Mouse (Mus musculus) mouse trophoblast stem cell (cell line): ENCODE data around the gene Irf3.
"Not testable (repeated sequence)": the region's sequence is repeated elsewhere in the genome, so short reads cannot be mapped to it uniquely, and the experiment has no call there.

Experiments
- in situ Hi-C, 2 experiments: fragments of 300-500 bp; cut with MseI, MboI; formaldehyde crosslinking; loops; 2 replicates in 1 of 2; 3 replicates in 1 of 2; pipeline ENCODE4 v1.15.1; 2025

The Irf3 gene

DNA sequence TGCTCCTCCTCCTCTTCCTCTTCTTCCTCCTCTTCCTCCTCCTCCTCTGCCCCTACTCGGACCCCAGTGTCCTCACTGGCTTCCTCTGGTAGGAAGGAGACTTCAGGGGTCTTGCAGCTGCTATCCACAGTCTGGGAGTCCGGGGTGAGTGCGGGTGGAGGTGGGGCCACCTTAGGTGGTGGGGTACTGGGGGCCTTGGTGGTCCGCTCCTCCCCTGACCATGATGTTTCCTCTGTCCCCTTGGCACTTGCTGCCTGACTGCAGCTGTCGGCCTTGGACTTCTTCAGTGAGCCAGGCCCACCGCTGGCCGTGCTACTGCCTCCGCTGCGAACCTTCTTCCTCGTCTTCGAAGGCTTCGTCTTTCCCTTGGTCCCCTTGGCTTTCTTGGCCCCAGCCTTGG is 9.1 kb downstream of the Irf3 start:
- in situ Hi-C loops: no loop called here

DNA sequence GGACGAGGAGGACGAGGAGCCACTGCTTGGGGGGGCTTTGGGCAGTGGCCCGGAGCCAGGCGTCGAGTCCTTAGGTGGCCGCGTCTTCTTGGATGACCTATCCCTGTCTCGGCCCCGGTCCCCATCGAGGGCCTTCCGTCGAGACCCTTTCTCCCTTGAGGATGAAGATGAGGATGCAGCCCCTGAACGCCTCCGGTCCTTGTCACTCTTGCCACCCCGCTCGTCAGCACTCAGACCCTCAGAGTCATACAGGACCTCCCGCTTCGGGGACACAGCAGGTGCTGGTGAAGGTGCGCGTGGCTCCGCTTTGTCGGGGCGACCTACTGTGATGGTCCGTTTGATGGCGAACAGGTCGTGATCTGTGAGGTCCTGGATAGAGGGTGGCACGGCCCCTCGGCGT is 9.7 kb downstream of the Irf3 start:
- in situ Hi-C loops: no loop called here

DNA sequence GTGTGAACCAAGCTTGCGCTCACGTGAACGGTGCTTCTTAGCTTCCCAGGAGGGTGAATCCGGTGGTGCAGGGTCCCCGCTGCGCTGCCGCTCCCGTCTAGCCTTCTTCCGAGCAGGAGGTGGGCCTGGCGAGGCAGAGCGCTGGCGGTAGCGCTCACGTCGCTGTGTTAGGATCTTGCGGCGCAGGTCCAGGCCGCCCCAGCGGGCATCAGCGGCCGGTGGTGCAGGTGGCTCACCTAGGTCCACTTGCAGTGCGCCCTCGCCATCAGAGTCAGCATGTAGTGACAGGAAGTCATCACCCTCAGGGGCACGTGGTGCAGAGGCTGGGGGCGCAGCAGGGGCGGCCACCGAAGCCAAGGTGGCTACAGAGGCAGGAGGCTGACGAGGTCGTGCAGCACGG is 10.4 kb downstream of the Irf3 start:
- in situ Hi-C loops: no loop called here

DNA sequence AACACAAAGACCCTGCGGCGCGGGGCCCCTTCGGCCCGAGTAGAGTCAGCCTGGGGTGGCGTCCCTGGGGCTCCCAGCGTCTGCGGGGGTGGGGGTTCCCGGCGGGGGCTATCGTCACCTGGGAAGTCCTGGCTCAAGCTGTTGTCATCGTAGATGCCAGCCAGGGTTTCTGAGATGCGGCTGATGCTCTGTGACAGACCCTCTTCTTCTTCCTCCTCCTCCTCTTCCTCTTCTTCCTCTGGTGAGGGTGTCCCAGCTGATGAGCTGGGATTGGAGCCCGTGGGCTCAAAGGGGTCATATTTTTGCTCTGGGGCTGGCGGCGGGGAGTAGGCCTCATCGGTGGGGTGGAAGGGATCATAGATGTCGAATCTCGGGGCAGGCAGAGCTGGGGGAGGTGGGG is 11.0 kb downstream of the Irf3 start:
- in situ Hi-C loops: no loop called here

DNA sequence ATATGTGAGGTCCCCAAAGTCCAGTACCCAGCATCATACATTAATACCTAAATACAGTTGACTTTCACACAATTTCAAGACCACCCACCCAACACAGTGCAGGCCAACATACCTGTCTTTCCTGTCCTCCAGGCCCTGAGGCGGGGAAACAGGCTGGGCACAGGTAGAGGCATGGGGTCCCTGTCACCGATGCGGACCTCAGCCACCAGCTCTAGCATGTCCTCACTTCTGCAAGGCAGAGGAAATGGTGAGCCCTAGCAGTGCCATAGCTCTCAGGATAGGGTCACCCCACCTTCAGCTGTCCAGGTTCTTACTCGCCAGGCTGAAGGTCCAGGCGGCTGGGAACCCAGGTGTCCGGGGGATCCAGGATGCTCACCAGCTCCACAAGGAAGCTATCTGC is 14.6 kb downstream of the Irf3 start:
- in situ Hi-C loops: no loop called here

DNA sequence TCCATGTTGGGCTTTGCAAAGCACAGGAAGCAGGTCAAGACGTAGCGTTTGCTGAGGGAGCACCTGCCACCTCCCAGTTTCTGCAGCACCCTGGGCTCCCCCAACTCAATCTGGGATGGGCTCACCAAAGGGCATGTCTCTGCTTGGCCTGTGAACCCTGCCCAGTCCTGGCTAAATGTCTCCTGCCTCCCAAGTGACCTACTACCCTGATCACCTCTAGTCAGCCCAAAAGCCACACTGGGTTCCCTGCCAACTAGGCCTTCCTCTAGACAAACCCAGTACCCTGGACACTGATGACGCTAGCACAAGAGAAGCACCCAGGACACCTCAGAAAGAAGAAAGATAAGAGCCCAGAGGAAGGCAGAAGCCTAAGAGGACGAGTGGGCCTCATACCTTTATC is 15.4 kb downstream of the Irf3 start:
- in situ Hi-C loops: no loop called here

DNA sequence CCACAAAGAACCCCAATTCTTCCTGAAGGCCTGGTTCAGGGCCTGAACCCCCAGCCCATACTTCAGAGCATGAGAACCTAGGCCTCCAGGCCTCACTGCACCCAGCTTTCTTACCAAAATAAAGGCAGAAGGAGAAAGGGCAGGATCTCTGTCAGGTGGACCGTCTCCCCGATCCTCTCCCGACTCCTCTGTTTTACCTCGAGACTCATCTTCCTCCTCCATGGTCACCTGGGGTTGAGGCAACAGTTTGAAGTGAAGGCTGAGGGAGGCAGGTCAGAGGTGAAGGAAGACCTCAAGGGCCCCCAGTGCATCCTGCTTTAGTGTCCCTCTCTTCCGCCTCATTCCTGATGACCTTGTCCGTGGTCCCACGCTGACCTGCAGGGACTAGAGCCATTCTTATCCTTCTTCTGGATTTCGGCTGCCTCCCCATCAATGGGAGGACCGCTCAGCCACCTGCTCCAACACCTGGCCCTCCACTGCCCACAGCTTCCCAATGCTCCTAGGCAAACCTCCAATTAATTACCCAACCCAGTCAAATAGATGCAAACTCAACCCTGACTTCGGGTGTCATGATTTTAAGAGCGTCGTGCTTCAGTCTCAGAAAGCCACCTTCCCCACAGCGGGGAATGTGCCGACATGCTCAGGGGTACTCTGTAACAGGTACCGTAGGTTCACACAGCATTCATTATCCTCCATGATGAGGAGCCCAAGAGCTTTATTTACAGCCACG is 16.1 kb downstream of the Irf3 start:
- in situ Hi-C loops: no loop called here

DNA sequence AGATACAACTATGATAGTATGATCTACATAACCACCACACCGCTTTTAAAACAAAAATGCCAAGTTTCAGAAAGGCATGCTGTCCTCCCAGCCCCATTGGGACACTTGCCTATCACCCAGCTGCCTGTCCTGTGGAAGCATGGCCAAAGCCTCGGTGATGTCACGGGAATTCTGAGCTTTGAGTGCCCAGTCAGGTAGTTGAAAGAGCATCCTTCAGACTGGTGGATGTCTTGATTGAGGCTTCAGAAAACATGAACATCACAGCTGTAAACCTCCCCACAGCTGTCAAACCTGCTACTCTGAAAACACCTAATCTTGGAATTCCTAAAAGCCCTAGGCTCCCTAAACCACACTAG is 16.6 kb downstream of the Irf3 start:
- in situ Hi-C loops: no loop called here

DNA sequence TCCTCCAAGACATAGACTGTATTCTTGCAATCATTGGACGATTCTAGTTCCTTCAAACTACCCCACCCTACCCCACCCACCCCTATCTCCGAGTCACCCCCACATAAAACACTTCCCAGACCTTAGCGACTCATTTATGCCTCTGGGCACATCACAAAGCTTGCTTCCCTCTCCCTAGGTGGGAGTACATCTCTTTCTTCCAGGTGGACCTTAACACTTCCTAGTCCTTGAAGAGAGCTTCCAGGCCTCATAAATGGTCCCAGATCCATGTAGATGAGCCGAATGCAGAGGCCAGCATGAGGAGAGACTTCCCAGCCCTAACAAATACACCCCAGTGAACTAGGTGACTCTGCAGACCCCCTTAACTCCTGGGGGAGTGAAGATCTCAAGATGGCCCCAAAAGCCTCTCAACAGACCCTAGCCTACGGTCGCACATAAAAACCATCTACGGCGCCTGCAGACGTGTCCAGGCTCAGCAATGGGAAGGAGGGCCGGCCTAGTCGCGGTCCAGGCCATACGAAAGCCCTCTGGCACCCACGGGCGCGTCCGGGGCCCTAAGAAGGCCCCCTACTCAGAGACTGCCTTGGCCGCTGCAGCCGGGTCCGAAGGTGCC is 18.0 kb downstream of the Irf3 start:
- in situ Hi-C loops: no loop called here

DNA sequence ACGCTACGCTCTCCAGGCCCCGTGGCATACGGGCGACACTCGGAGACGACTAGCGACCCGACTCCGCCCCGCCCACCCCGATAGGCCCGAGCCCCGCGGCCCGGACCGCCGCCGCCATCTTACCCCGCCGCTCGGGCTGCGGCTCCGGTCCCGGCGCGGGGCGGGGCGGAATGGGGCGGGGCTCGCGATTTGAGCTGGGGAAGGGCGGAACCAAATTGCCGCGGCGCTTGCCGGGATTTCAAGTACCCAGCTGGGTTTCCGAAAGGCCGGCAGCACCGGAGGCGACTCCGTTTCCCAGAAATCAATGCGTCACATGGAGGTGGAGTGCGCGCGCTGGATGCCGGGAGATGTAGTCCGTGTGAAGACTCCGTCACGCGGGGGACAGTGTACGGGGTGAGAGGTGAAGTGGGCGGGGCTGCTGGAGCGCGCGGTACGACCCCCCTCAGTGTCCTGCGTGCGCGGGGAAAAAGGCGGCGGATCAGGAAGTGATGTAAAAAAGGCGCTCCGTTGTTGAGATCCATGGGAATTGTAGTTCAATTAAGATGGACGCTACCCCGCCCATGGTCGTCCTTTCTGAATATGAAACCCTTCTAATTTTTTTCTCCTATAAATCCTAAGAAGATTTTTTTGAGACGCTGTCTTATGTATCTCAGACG is 18.6 kb downstream of the Irf3 start, which contains the start of gene Scaf1:
TSS of gene Scaf1 (minus strand) at position 407 of the 656 bp plus-strand sequence.
- in situ Hi-C loops: no loop called here

DNA sequence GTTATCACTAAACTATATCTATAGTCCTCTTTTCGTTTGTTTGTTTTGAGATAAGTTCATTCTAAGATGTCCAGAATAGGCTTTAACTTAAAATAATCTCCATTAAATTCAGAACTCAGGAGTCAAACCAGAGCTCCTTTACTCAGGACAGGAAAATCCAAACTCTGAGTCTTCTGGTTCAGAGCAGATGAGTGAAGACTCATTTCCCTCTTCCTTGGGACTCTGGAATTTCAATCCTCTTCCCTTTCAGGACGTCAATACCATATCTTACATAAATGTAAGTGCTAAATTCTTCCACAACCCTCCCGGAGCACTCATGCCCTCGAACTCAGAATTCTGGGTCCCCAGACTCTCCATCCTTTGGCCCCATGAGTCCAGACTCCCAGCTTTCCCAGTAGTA is 19.3 kb downstream of the Irf3 start:
- in situ Hi-C loops: no loop called here

DNA sequence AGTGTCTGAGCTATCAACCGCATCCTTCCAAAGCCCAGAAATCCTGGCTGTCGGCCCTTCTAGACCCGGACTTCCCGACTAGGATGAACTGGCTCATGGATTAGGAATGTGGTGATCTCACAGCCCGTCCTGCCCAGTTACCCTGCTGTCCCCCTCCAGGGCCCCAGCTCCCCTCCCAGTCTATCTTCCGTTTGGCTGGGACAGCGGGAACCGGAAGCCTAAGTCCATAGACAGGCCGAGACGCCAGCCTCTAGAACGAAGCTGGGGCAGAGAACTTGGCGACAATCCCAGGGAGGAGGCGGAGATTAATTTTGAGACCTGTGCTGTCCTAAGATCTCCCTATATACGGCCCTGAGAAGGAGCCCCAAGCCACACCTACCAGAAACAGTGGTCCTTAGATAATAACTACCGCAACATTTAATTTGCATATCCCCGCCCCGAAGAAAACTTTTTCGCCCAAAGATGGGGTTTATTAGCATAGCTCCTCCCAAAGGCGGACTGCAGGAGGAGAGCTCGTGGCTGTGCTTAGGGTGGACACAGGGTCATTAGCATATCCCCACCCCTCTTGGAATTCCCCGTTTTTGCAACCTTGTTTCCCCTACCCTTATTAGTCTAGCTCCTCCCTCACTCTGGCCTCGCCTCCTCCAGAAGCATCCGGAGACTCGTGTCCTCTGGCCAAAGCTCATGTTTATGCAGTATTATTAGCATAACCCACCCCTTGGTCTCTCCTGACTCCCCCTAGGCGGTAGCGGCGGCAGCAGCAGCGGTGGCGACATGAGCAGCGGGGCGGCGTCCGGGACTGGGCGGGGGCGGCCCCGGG is 20.0 kb downstream of the Irf3 start, which contains the start of gene Rras:
TSS of gene Rras (plus strand) at position 720 of the 820 bp plus-strand sequence.
- in situ Hi-C loops: no loop called here

DNA sequence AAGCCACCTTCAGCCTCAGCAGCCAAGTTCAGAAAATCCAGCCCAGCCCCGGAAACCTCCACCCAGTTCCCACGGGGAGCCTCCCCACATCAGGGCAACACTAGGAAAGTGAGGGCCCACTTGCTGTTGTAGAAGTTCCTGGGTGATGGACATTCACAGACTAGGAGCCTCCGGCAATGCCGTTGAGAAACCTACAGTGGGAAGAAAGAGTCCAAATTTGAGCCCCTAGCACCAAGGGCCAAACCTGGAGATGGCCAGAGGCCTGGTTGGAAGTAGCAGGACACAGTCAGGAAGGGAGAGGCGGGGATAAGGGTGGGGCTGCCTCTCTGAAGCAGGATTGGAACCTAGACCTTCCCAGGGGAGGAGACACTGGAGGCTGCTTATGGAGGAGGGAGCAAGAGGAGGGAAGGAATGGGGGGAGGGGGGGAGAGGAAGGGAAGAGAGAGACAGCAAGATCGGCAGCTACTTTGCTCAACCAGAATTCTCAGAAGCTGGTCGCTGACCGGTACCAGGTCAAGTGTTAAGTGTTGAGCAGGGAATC is 21.7 kb downstream of the Irf3 start:
- in situ Hi-C loops: no loop called here

DNA sequence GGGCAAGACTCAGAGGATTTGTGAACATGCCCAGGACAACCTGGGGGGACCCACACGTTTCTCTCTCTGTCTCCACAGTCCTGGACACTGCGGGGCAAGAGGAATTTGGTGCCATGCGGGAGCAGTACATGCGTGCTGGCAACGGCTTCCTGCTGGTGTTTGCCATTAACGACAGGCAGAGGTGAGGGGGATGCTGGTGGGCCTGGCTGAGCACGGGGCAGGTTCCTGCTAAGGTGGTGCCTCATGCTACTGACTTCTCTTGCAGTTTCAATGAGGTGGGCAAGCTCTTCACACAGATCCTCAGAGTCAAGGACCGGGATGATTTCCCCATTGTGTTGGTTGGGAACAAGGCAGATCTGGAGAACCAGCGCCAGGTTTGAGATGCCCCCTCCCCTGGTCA is 22.8 kb downstream of the Irf3 start:
- in situ Hi-C loops: no loop called here

DNA sequence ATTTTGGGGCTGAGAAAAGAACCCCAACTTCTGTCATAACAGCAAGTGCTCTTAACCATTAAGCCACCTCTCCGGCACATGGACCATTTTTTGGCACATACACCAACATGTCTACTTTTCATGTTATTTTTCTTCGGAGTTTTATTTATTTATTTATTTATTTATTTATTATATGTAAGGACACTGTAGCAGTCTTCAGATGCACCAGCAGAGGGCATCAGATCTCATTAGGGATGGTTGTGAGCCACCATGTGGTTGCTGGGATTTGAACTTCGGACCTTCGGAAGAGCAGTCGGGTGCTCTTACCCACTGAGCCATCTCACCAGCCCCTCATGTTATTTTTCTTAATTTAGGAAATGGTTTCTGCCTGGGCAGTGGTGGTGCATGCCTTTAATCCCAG is 26.3 kb downstream of the Irf3 start:
- in situ Hi-C loops: not testable (repeated sequence)

DNA sequence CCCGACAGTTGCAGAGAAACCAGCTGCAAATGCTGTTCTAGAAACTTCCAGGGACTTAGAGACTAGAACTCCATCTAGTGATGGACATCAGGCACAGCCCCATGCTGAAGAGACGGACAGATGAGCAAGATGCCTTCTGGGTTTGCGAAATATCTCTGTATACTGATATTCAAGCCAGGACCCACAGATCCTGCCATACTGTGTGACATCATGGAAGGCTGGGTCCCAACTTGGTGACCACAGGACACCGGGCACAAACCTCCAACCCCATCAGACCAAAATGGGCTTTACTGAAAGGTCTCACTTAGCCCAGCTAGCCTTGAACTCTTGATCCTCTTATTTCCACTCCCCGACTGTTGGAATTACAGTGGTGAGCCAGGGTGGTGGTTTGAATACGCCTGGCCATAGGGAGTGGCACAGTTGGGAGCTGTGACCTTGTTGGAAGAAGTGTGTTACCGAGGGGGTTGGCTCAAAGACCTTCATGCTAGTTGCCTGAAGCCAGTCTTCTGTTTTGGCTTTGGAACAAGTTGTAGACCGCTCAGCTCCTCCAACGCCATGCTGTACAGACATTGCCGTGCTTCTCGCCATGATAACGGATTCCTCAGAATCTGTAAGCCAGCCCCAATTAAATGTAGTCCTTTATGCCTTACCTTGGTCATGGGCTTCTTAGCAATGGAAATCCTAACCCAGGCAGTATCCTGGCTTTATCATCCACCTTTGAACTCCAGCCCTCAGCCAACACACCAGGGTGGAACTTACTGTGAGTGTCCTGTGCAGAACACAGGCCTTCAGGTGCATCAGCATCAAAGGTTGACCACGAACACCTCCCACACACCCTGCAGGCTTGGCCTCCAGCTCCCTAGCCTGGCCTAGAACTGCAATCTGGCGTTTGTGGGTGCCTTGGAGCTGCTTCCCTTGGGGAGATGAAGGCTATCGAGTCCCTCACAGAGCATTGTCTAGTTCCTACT is 27.1 kb downstream of the Irf3 start:
- in situ Hi-C loops: no loop called here

DNA sequence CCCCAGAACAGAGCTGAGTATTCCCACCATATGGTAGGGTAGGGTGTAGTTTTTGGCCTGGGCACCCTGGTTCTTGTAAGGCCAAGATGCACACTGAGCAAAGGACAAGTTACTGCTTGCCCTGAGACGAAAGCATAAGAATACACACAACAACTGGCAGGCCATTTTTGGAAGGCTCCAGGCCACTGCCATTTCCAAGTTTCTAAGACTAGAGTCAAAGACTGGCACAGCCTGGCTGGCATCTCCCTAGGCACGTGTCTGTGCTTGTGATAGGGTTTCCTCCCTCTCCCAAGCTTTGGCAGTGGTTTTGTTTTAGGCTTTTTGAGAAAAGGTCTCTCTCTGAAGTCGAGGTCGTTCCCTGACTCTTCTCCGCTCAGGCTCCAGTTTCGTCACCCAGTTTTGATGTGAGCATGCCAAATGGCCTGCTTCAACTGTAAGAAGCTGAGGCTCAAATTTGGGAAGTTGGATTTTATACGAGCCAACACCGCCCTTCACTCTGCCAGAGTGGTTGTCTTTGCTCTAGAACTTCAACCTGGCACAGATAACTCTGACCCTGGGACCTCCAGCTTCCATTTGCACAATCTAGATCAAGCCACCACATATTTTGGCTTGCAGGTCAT is 28.3 kb downstream of the Irf3 start:
- in situ Hi-C loops: no loop called here

DNA sequence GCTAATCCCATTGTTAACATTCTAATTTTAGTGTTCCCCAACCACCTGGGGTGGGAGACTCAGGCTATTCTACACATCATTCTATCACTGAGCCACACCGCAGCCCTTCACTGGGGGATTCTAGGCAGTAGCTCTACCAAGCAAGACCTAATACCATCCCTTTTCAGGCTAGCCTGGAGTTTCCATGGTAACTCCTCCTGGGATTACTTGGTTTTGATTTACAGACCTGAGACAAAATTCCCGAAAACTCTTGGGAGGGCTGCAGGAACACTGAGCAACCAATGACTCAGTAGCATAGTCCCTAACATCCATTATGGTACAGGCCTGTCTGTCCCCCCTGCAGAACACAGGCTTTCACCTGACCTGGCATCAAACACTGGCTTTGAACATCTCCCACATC is 28.8 kb downstream of the Irf3 start:
- in situ Hi-C loops: no loop called here

DNA sequence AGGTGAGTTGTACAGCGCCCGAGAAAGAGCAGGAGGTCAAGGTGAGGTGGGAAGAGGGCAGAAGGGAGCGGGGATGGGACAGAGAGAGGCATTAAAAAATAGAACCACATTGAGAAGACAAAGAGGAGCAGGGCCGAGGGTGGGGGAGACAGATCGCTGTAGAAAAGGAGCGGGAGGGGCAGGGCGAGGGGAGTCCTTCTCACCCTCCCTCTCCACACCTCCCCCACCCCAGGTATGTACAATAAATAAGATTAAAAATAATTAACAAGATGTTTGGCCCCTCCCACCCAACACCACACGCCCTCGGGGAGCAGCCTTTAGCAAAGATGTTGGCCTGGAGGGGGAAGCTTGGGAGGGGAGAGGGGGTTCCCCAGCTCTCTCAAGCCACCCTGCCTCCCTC is 30.3 kb downstream of the Irf3 start:
- in situ Hi-C loops: no loop called here

DNA sequence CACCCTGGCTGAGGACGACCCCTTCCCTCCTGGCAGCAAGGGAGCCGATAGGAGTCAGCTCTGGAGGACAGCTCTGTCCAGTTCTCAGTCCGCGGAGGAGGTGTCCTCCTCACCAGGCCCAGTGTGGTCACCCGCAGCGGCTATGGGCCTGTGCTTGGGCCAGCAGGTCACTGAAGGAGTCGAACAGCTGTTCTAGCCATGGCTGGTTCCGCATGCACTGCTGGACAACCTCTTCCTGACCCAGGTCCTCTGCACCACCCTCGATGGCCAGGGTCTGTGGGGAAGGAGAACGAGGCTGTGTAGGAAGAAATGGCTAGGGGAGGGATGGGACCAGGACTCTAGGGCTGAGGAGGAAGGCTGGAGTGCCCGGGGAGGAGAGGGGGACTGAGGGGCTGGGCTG is 30.9 kb downstream of the Irf3 start:
- in situ Hi-C loops: no loop called here
